Mouse (Mus musculus): ENCODE results near the gene B3gnt2. TPM values are rescaled to one million over a fixed set of nuclear protein-coding genes. Genes with fewer than 3 reads are reported as not detected.

The B3gnt2 gene
- polyA plus RNA-seq, 1 experiment from 2014 or later, result 1.9 TPM

- 81% methylated on average over 3 of the region's 3 CpGs for WGBS
- Histone ChIP-seq H3K4me3 (replicated peaks) (no peak overlapping the region), H3K4me2 (replicated peaks) (no peak overlapping the region), H3K4me1 (replicated peaks) (peaks cover 26% of the 10 kb centered on the region), H3K36me3 (no peaks in the 10 kb centered on the region), H3K27ac (no peak overlapping the region), H3K9me3 (no peaks in the 10 kb centered on the region), H3K27me3 (peaks cover 57% of the 10 kb centered on the region), H3K9ac (replicated peaks) (no peak overlapping the region)
- no peak for ATAC-seq
Measured at GRCm38 (mm10) chr11:22856371-22856965, 4.3 kb downstream of the B3gnt2 start.

GRCm38 (mm10) chr11:22854571-22854970 is 6.2 kb downstream of the B3gnt2 start:
- no peak for ATAC-seq
- H3K36me3 ChIP-seq, result no peaks in the 10 kb centered on the region
- peaks cover 38% of the 10 kb centered on the region for H3K27me3 ChIP-seq
- H3K4me3 ChIP-seq (replicated peaks), result no peak overlapping the region
- no peaks in the 10 kb centered on the region for H3K9me3 ChIP-seq
- no peak overlapping the region for H3K9ac ChIP-seq (replicated peaks)
- no peak overlapping the region for H3K27ac ChIP-seq
- 88% methylated on average over 4 of the region's 4 CpGs for WGBS
- peaks cover 15% of the 10 kb centered on the region for H3K4me1 ChIP-seq (replicated peaks)
- H3K4me2 ChIP-seq (replicated peaks), result no peak overlapping the region

GRCm38 (mm10) chr11:22853477-22854157 is 7.1 kb downstream of the B3gnt2 start:
- H3K36me3 ChIP-seq, result no peaks in the 10 kb centered on the region
- H3K4me3 ChIP-seq (replicated peaks), result no peak overlapping the region
- H3K27ac ChIP-seq, result no peak overlapping the region
- no peak overlapping the region for H3K4me2 ChIP-seq (replicated peaks)
- peaks cover 29% of the 10 kb centered on the region for H3K27me3 ChIP-seq
- WGBS, result 65% methylated on average over 2 of the region's 2 CpGs
- no peak for ATAC-seq
- peaks cover 8% of the 10 kb centered on the region for H3K4me1 ChIP-seq (replicated peaks)
- H3K9ac ChIP-seq (replicated peaks), result no peak overlapping the region
- H3K9me3 ChIP-seq, result no peaks in the 10 kb centered on the region

GRCm38 (mm10) chr11:22852510-22852909 is 8.3 kb downstream of the B3gnt2 start:
- 69% methylated on average over 1 of the region's 1 CpGs for WGBS
- H3K9me3 ChIP-seq, result no peaks in the 10 kb centered on the region
- H3K27me3 ChIP-seq, result peaks cover 18% of the 10 kb centered on the region
- H3K36me3 ChIP-seq, result no peaks in the 10 kb centered on the region
- no peaks in the 10 kb centered on the region for H3K4me1 ChIP-seq (replicated peaks)
- ATAC-seq, result no peak
- H3K4me3 ChIP-seq (replicated peaks), result no peak overlapping the region
- no peak overlapping the region for H3K9ac ChIP-seq (replicated peaks)
- no peak overlapping the region for H3K27ac ChIP-seq
- no peak overlapping the region for H3K4me2 ChIP-seq (replicated peaks)

GRCm38 (mm10) chr11:22851416-22851815 is 9.3 kb downstream of the B3gnt2 start:
- ATAC-seq, result no peak
- 37% methylated on average over 4 of the region's 4 CpGs for WGBS

GRCm38 (mm10) chr11:22850077-22850476 is 10.7 kb downstream of the B3gnt2 start:
- Histone ChIP-seq H3K4me3 (replicated peaks) (no peak overlapping the region), H3K4me2 (replicated peaks) (no peak overlapping the region), H3K27me3 (no peaks in the 10 kb centered on the region), H3K36me3 (no peaks in the 10 kb centered on the region), H3K27ac (no peak overlapping the region), H3K9ac (replicated peaks) (no peak overlapping the region), H3K9me3 (no peaks in the 10 kb centered on the region), H3K4me1 (replicated peaks) (no peaks in the 10 kb centered on the region)
- no peak for ATAC-seq
- WGBS, result 89% methylated on average over 4 of the region's 4 CpGs

More at GRCm38 (mm10) chr11:22851416-22851815, 9.3 kb downstream of the B3gnt2 start:
- Histone ChIP-seq H3K4me1 (replicated peaks) (no peaks in the 10 kb centered on the region), H3K27ac (no peak overlapping the region), H3K4me3 (replicated peaks) (no peak overlapping the region), H3K9ac (replicated peaks) (no peak overlapping the region), H3K27me3 (peaks cover 7% of the 10 kb centered on the region), H3K4me2 (replicated peaks) (no peak overlapping the region), H3K36me3 (no peaks in the 10 kb centered on the region), H3K9me3 (no peaks in the 10 kb centered on the region)

- H3K4me2 ChIP-seq (replicated peaks), result no peak overlapping the region
- no peak for ATAC-seq
- H3K4me1 ChIP-seq (replicated peaks), result no peaks in the 10 kb centered on the region
Measured at GRCm38 (mm10) chr11:22848649-22849195, 12.0 kb downstream of the B3gnt2 start.

GRCm38 (mm10) chr11:22847732-22848648 is 12.8 kb downstream of the B3gnt2 start:
- Histone ChIP-seq H3K4me1 (replicated peaks) (no peaks in the 10 kb centered on the region), H3K4me3 (replicated peaks) (no peak overlapping the region), H3K27ac (no peak overlapping the region), H3K4me2 (replicated peaks) (no peak overlapping the region), H3K9me3 (no peaks in the 10 kb centered on the region), H3K36me3 (no peaks in the 10 kb centered on the region), H3K27me3 (no peaks in the 10 kb centered on the region), H3K9ac (replicated peaks) (no peak overlapping the region)
- no peak for ATAC-seq
- WGBS, result 74% methylated on average over 8 of the region's 8 CpGs

More at GRCm38 (mm10) chr11:22848649-22849195, 12.0 kb downstream of the B3gnt2 start:
- Histone ChIP-seq H3K36me3 (no peaks in the 10 kb centered on the region), H3K9ac (replicated peaks) (no peak overlapping the region), H3K27me3 (no peaks in the 10 kb centered on the region), H3K9me3 (no peaks in the 10 kb centered on the region), H3K4me3 (replicated peaks) (no peak overlapping the region), H3K27ac (no peak overlapping the region)
- WGBS, result 91% methylated on average over 5 of the region's 5 CpGs

- no peaks in the 10 kb centered on the region for H3K27me3 ChIP-seq
- no peak overlapping the region for H3K4me2 ChIP-seq (replicated peaks)
- no peak overlapping the region for H3K9ac ChIP-seq (replicated peaks)
- H3K36me3 ChIP-seq, result no peaks in the 10 kb centered on the region
- H3K4me3 ChIP-seq (replicated peaks), result no peak overlapping the region
- H3K27ac ChIP-seq, result no peak overlapping the region
- 66% methylated on average over 8 of the region's 8 CpGs for WGBS
- H3K9me3 ChIP-seq, result no peaks in the 10 kb centered on the region
- H3K4me1 ChIP-seq (replicated peaks), result no peaks in the 10 kb centered on the region
- no peak for ATAC-seq
Measured at GRCm38 (mm10) chr11:22846960-22847731, 13.6 kb downstream of the B3gnt2 start.

- ATAC-seq, result no peak
- H3K4me1 ChIP-seq (replicated peaks), result no peaks in the 10 kb centered on the region
- 68% methylated on average over 6 of the region's 6 CpGs for WGBS
Measured at GRCm38 (mm10) chr11:22846093-22846835, 14.5 kb downstream of the B3gnt2 start.

More at GRCm38 (mm10) chr11:22846093-22846835, 14.5 kb downstream of the B3gnt2 start:
- H3K27me3 ChIP-seq, result no peaks in the 10 kb centered on the region
- H3K4me2 ChIP-seq (replicated peaks), result no peak overlapping the region
- H3K9ac ChIP-seq (replicated peaks), result no peak overlapping the region
- no peak overlapping the region for H3K4me3 ChIP-seq (replicated peaks)
- no peaks in the 10 kb centered on the region for H3K9me3 ChIP-seq
- no peak overlapping the region for H3K27ac ChIP-seq
- H3K36me3 ChIP-seq, result no peaks in the 10 kb centered on the region

Measured in midbrain, embryonic 13.5 days (tissue).